Mouse (Mus musculus) thymus, postnatal 14 days (tissue): ENCODE results near the gene Syt17.
"Not testable (repeated sequence)": the region's sequence is repeated elsewhere in the genome, so short reads cannot be mapped to it uniquely, and the experiment has no call there.

Experiments
- DNase-seq: peaks from one replicate; pipeline ENCODE4 v3.0.0; 2021

Gene Syt17

DNA sequence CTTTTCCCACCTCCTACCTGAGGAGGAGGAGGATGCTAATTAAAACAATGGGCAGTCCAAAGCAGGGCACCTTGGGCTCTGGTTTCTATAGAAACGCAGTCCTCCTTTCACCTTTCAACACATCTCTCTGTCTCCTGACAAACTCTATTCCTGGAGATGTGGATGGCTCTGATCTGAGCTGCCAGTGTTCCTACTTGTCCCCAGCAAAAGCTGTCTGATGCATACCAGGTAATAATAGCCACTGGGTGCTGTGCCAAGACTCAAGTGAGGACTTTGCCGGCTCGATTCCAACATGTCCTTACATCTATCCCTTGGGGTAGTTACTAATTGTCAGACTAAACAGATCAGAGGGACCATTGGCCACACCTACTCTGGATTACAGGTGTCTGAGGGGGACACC lies 72.7 kb downstream of the Syt17 start:
- DNase-seq: no peak

- DNase-seq: no peak
These were observed 76.7 kb downstream of the Syt17 start for GRCm38 (mm10) chr7:118371361-118371760.

GRCm38 (mm10) chr7:118369705-118370104 lies 78.3 kb downstream of the Syt17 start:
- no peak for DNase-seq

GRCm38 (mm10) chr7:118365902-118366301 lies 82.1 kb downstream of the Syt17 start:
- DNase-seq: no peak

GRCm38 (mm10) chr7:118365251-118365650 lies 82.8 kb downstream of the Syt17 start:
- DNase-seq: no peak

DNA sequence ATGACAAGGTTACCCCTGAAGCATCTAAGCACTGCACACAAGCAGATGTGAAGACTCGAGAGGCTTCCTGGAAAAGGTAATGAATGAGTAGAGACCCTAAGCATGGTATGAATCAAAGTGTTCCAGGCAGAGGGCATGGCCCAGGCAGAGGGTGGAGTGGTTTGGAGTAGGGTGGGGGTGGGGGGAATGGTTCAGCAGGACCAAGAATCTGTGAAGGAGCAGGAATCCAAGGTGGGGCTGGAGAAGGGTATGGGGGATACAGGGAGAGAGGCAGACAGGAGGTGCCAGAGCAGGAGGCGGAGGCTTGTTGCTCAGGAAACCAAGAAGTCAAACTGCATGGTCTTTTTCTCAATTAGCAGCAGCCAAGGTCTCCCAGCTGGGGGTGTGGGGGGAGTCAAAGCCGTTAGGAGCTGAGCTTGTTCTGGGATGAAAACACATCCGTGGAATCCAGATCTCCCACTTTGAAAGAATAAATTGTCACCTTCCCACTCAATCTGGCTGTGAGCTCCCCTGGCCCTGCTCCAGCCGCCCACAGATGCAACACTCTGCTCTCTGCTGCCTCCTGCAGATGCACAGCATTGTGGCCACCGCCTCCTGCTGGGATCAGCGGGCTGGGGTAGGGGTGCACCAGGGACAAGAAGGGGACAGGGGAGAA lies 83.5 kb downstream of the Syt17 start:
- DNase-seq: peak; percentile 4

- DNase-seq: no peak
These were observed 84.3 kb downstream of the Syt17 start for GRCm38 (mm10) chr7:118363587-118364233.

- DNase-seq: no peak
These were observed 85.1 kb downstream of the Syt17 start for GRCm38 (mm10) chr7:118362931-118363330.

DNA sequence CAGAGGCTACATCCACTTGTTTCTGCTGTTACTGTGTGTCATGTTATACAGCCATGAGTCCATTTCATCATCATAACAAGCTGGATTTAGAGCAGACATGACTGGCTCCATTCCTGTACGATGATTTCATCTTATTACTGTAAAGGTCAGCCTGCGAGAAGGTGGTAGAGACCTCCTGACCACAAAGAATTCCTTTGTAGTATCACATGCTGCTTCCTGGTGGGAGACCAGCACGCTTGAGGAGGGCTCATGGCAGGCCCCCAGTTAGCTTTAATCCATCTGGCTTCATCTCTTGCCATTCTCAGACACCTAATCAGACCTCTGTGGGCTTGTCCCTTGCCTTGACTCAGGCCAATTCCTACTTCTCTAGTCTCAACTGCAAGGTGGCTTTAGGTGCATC lies 85.8 kb downstream of the Syt17 start:
- no peak for DNase-seq

GRCm38 (mm10) chr7:118358977-118359376 lies 89.0 kb downstream of the Syt17 start:
- no peak for DNase-seq

- DNase-seq: not testable (repeated sequence)
These were observed 91.5 kb downstream of the Syt17 start for GRCm38 (mm10) chr7:118356410-118357005.

- DNase-seq: no peak
These were observed 97.2 kb downstream of the Syt17 start for GRCm38 (mm10) chr7:118350840-118351239.

- no peak for DNase-seq
These were observed 101.1 kb downstream of the Syt17 start for GRCm38 (mm10) chr7:118346943-118347342.

- no peak for DNase-seq
These were observed 101.6 kb downstream of the Syt17 start for GRCm38 (mm10) chr7:118346432-118346831.

DNA sequence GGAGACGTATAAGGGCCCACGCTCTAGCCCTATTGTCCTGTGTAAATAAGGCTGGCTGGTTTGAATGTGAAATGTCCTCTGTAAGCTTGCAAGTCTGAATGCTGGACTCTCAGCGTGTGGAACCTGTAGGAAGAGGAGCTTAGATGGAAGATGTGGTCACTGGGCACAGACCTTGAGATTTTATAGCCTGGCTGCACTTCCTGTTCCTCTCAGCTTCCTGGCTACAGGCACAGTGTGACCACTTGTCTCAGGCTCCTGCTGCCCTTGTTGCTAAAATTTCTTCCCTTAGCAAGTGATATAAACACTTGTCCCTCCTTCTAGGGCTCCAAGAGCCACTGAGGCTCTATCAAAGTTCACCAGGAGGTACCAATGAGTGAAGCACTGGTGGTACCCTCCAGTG lies 102.6 kb downstream of the Syt17 start:
- DNase-seq: no peak

DNA sequence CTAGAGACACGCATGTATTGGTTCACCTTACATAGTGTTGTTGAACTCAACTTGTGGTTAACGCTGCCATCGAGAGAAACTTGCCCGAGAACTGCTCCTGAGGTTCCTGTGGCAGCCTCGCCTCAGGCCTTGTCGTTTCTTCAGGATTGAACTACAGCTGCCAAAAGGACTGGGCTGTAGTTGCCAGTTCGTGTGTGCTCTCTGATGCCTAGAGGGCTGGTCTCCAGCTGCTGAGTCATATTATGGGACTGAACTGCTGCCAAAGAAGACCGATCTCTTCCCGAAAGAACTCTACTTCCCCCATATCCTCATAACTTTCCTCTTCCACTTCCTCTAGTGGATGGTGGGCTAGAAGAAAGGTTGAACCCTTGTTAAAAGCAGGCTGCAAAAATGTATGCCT lies 103.3 kb downstream of the Syt17 start:
- no peak for DNase-seq
